Mouse (Mus musculus) stomach, embryonic 15.5 days (tissue): ENCODE results near the gene Kcna2. TPM values are rescaled to one million over a fixed set of nuclear protein-coding genes. Genes with fewer than 3 reads are reported as not detected.

Experiments
- ATAC-seq: fragments of 200-750 bp; cut with Nextera tagmentation; 2 replicates; pipeline ENCODE4 v1.8.0; 2017; ENCODE audit warnings: low read depth, moderate number of reproducible peaks, moderate TSS enrichment; ENCODE audit not compliant: insufficient read depth, low FRiP score
- H3K27ac ChIP-seq: fragments of 300-500 bp; sonication (generic); 2 replicates; pipeline ENCODE4 v1.5.1; 2015; ENCODE audit warnings: mild to moderate bottlenecking, inconsistent platforms
- H3K27me3 ChIP-seq: fragments of 300-500 bp; sonication (generic); replicated peaks from 2 replicates; pipeline ENCODE4 v1.6.1; 2015; ENCODE audit warnings: inconsistent platforms
- H3K36me3 ChIP-seq: fragments of 300-500 bp; sonication (generic); 2 replicates; pipeline ENCODE4 v1.6.1; 2015; ENCODE audit warnings: inconsistent platforms
- H3K4me1 ChIP-seq: fragments of 300-500 bp; sonication (generic); 2 replicates; pipeline ENCODE4 v1.6.1; 2015; ENCODE audit warnings: inconsistent platforms
- H3K4me2 ChIP-seq: fragments of 300-500 bp; sonication (generic); 2 replicates; pipeline ENCODE4 v1.6.1; 2015; ENCODE audit warnings: mild to moderate bottlenecking, inconsistent platforms
- H3K4me3 ChIP-seq: fragments of 300-500 bp; sonication (generic); replicated peaks from 2 replicates; pipeline ENCODE4 v1.5.1; 2015; ENCODE audit warnings: inconsistent platforms
- H3K9ac ChIP-seq: fragments of 300-500 bp; sonication (generic); 2 replicates; pipeline ENCODE4 v1.6.1; 2015; ENCODE audit warnings: inconsistent platforms
- H3K9me3 ChIP-seq: fragments of 300-500 bp; sonication (generic); 2 replicates; pipeline ENCODE4 v1.6.1; 2016; ENCODE audit warnings: inconsistent platforms
- WGBS: fragments of 180-500 bp; shearing (Covaris S2); methylation state at CpG from one replicate; pipeline ENCODE4 v1.1.7; 2015; 5-methylcytosine and 5-hydroxymethylcytosine counted together
- polyA plus RNA-seq: library from polyadenylated mRNA; unstranded; fragments of >200 nt; fragmentation: Nextera tagmentation; extraction: Ambion mirVana; gene quantifications from 2 replicates; pipeline ENCODE4 v1.2.1, GENCODE M21; 2015

Gene Kcna2
- polyA plus RNA-seq, result 0.09 and 0.14 TPM in 2 replicates

DNA sequence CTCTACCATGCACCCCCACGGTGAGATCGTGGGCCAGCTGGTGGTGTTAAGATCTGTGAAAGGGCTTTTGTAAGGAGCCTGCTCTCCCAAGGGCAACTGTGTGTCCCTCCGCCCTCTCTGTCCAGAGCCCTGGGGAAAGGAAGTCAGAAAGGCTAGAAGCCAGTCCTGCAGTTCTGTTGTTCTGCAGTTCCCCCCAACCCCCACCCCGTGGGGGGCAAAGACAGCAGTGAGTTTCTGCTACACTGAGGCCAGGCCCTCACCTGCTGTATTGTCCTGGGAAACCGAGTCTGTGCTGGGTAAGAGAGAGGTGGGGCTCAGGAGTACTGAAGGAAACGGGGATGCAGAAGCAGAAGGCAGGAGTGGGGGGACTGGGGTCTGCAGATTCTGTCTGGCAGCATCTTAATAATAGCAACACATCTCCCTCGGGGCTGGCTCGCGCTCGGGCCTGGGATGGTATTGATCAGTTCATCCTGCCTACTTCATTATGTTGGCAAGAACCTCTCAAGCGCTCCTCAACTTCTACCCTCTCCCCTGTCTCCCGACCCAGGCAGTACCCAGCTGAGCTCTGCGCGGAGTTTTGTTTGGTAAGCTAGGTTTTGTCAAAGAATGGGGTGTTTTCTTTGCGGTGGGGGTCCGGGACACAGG is at the start of gene Kcna2:
Gene Kcna2, plus strand, starts transcription at position 336 of the 645 bp plus-strand sequence.
- Histone ChIP-seq H3K4me3 (peak within 1 kb of the TSS; percentile 46), H3K9ac (peak within 1 kb of the TSS; percentile 6; the same call in 1 of the 2 replicates), H3K9me3 (no peaks in the 10 kb centered on the region), H3K27ac (no peak within 1 kb of the TSS), H3K27me3 (peaks cover 48% of the 10 kb centered on the region), H3K36me3 (no peaks in the 10 kb centered on the region), H3K4me1 (peaks cover 9% of the 10 kb centered on the region), H3K4me2 (peak within 1 kb of the TSS; percentile 92)
- 7% methylated on average over 16 of the region's 16 CpGs for WGBS
- no peak for ATAC-seq

- WGBS, result 81% methylated on average over 1 of the region's 1 CpGs
- H3K4me2 ChIP-seq, result no peak overlapping the region
- H3K4me1 ChIP-seq, result no peaks in the 10 kb centered on the region
- no peak for ATAC-seq
- H3K27ac ChIP-seq, result no peak overlapping the region
- no peaks in the 10 kb centered on the region; the same call in 1 of the 2 replicates for H3K9me3 ChIP-seq
- H3K27me3 ChIP-seq, result no peaks in the 10 kb centered on the region
- no peak overlapping the region for H3K9ac ChIP-seq
- no peaks in the 10 kb centered on the region for H3K36me3 ChIP-seq
- H3K4me3 ChIP-seq, result no peak overlapping the region
Observed at GRCm38 (mm10) chr3:107061468-107061867, 39.5 kb upstream of the Kcna2 start.

DNA sequence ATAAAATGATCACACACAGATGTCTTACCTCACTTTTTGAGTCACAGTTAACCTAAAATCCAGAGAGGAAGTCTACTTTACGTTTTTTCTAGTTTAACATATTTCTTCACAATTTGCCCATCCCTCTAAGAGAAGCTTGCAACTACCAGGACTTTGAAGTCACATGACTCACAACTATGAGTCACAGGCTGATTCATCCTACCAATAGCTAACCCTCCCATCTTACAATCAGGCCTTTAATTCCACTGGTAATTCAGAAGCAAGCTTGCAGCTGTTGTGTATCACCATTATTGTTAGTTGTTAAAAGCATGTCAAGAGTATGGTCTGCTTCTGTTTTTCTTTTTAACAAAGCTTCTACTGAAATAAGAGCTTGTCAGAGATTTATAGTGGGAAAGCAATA is 38.2 kb upstream of the Kcna2 start:
- Histone ChIP-seq H3K4me3 (no peak overlapping the region), H3K4me1 (no peaks in the 10 kb centered on the region), H3K27ac (no peak overlapping the region), H3K9ac (no peak overlapping the region), H3K9me3 (no peaks in the 10 kb centered on the region; the same call in 1 of the 2 replicates), H3K4me2 (no peak overlapping the region), H3K27me3 (no peaks in the 10 kb centered on the region), H3K36me3 (no peaks in the 10 kb centered on the region)
- WGBS, result 42% methylated on average over 1 of the region's 1 CpGs
- ATAC-seq, result no peak

- H3K4me3 ChIP-seq, result no peak overlapping the region
- H3K9me3 ChIP-seq, result no peaks in the 10 kb centered on the region; the same call in 1 of the 2 replicates
Observed at GRCm38 (mm10) chr3:107065510-107066095, 35.3 kb upstream of the Kcna2 start.

DNA sequence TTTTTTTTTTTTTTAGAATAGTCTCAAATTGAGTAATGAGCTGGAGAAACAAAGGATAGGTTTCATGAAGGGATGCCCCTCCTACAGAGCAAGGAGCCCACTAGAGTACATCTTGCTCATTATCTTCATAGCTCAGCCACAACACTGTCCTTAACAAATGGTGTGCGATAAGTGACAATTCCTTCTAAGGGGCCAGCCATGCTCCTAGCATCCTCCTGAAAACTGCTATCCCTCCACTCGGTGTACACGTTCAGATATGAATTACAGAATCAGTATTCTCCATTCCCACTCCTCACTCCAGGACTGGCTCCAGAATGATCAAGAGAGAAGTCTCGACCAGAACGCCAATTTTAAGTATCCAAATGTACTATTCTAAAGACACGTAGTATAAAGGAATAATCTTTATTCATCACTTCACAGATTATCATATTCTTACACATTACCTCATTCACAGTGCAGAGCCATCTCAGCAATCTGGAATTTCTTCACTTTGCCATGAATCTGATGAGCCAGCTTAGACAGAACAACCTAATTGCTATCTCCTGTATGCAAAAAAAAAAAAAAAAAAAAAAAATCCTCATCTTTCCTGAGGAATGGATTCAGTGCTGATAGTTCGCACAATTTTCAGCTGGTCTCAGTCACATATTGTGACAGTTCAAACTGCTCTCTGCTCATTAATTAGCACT is 34.6 kb upstream of the Kcna2 start:
- Histone ChIP-seq H3K9me3 (no peaks in the 10 kb centered on the region; the same call in 1 of the 2 replicates), H3K4me2 (no peak overlapping the region), H3K27me3 (no peaks in the 10 kb centered on the region), H3K4me1 (no peaks in the 10 kb centered on the region), H3K27ac (no peak overlapping the region), H3K4me3 (no peak overlapping the region), H3K9ac (no peak overlapping the region), H3K36me3 (no peaks in the 10 kb centered on the region)
- WGBS, result 87% methylated on average over 7 of the region's 7 CpGs
- ATAC-seq, result no peak

More at GRCm38 (mm10) chr3:107065510-107066095, 35.3 kb upstream of the Kcna2 start:
- 65% methylated on average over 6 of the region's 6 CpGs for WGBS
- no peaks in the 10 kb centered on the region for H3K27me3 ChIP-seq
- H3K4me1 ChIP-seq, result no peaks in the 10 kb centered on the region
- no peak overlapping the region for H3K4me2 ChIP-seq
- no peaks in the 10 kb centered on the region for H3K36me3 ChIP-seq
- H3K9ac ChIP-seq, result no peak overlapping the region
- H3K27ac ChIP-seq, result no peak overlapping the region
- no peak for ATAC-seq

GRCm38 (mm10) chr3:107067245-107067644 is 33.7 kb upstream of the Kcna2 start:
- no peak overlapping the region for H3K27ac ChIP-seq
- H3K27me3 ChIP-seq, result no peaks in the 10 kb centered on the region
- H3K36me3 ChIP-seq, result no peaks in the 10 kb centered on the region
- ATAC-seq, result no peak
- H3K4me3 ChIP-seq, result no peak overlapping the region
- no peaks in the 10 kb centered on the region for H3K4me1 ChIP-seq
- H3K9ac ChIP-seq, result no peak overlapping the region
- no peak overlapping the region for H3K4me2 ChIP-seq
- no peaks in the 10 kb centered on the region for H3K9me3 ChIP-seq
- WGBS, result 70% methylated on average over 6 of the region's 6 CpGs

DNA sequence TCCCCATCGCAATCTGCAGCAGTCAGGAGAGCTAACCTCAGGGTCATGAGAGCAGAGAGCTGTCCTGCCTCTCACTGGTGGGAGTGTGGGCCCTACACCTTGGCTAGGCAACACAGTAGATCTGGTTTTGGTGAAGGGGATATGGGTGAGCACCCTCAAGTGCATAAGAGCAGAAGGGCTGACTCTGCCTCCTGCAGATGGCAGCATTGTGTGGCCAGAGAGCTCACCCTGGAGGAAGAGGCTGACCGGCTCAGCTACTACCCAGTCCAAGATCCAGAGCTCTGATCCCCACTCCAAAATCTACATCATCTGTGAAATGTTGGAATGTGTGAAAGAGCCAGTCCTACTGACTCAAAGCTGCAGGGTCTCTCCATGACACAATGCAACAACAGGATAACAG is 27.1 kb upstream of the Kcna2 start:
- H3K9me3 ChIP-seq, result no peaks in the 10 kb centered on the region
- no peak for ATAC-seq
- no peaks in the 10 kb centered on the region for H3K36me3 ChIP-seq
- H3K4me1 ChIP-seq, result no peaks in the 10 kb centered on the region
- no peak overlapping the region for H3K27ac ChIP-seq
- H3K4me3 ChIP-seq, result no peak overlapping the region
- WGBS, result 82% methylated on average over 2 of the region's 2 CpGs
- H3K4me2 ChIP-seq, result no peak overlapping the region
- no peaks in the 10 kb centered on the region for H3K27me3 ChIP-seq
- H3K9ac ChIP-seq, result no peak overlapping the region

GRCm38 (mm10) chr3:107075705-107076104 is 25.2 kb upstream of the Kcna2 start:
- no peaks in the 10 kb centered on the region for H3K36me3 ChIP-seq
- no peak overlapping the region for H3K9ac ChIP-seq
- H3K4me1 ChIP-seq, result no peaks in the 10 kb centered on the region
- no peak overlapping the region for H3K27ac ChIP-seq
- ATAC-seq, result no peak
- 71% methylated on average over 1 of the region's 1 CpGs for WGBS
- no peaks in the 10 kb centered on the region for H3K9me3 ChIP-seq
- H3K4me2 ChIP-seq, result no peak overlapping the region
- H3K27me3 ChIP-seq, result no peaks in the 10 kb centered on the region
- H3K4me3 ChIP-seq, result no peak overlapping the region

GRCm38 (mm10) chr3:107076658-107077057 is 24.3 kb upstream of the Kcna2 start:
- Histone ChIP-seq H3K27me3 (no peaks in the 10 kb centered on the region), H3K27ac (no peak overlapping the region), H3K4me2 (no peak overlapping the region), H3K4me1 (no peaks in the 10 kb centered on the region), H3K9ac (no peak overlapping the region), H3K36me3 (no peaks in the 10 kb centered on the region), H3K4me3 (no peak overlapping the region), H3K9me3 (no peaks in the 10 kb centered on the region)
- WGBS, result 43% methylated on average over 3 of the region's 3 CpGs
- ATAC-seq, result no peak

DNA sequence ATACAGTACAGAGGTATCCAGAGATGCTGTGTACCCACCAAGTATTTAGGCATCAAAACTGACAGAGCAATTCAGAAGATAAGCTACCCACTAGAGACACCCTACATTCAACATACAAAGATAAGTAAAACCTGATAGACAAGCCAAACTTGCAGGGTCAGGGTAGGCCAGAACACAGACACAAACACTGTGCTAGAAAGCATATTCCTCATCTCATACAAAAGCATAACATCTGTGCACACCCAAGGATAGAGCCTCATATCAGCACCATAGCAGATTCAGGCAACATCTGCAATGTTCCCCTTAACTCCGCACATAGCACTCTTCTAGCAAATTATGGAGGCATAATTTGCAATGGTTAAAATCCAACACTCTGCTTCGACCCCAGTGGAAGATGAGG is 23.8 kb upstream of the Kcna2 start:
- 77% methylated on average over 2 of the region's 2 CpGs for WGBS

GRCm38 (mm10) chr3:107080803-107081202 is 20.1 kb upstream of the Kcna2 start:
- Histone ChIP-seq H3K27me3 (no peaks in the 10 kb centered on the region), H3K27ac (no peak overlapping the region), H3K36me3 (no peaks in the 10 kb centered on the region), H3K9me3 (no peaks in the 10 kb centered on the region), H3K4me3 (no peak overlapping the region), H3K4me2 (no peak overlapping the region), H3K9ac (no peak overlapping the region), H3K4me1 (no peaks in the 10 kb centered on the region)
- ATAC-seq, result no peak
- WGBS, result 78% methylated on average over 3 of the region's 3 CpGs

More for the DNA sequence above, 23.8 kb upstream of the Kcna2 start:
- no peak overlapping the region for H3K9ac ChIP-seq
- no peak overlapping the region for H3K4me3 ChIP-seq
- H3K27ac ChIP-seq, result no peak overlapping the region
- H3K36me3 ChIP-seq, result no peaks in the 10 kb centered on the region
- no peaks in the 10 kb centered on the region for H3K9me3 ChIP-seq
- H3K4me1 ChIP-seq, result no peaks in the 10 kb centered on the region
- ATAC-seq, result no peak
- H3K4me2 ChIP-seq, result no peak overlapping the region
- no peaks in the 10 kb centered on the region for H3K27me3 ChIP-seq

DNA sequence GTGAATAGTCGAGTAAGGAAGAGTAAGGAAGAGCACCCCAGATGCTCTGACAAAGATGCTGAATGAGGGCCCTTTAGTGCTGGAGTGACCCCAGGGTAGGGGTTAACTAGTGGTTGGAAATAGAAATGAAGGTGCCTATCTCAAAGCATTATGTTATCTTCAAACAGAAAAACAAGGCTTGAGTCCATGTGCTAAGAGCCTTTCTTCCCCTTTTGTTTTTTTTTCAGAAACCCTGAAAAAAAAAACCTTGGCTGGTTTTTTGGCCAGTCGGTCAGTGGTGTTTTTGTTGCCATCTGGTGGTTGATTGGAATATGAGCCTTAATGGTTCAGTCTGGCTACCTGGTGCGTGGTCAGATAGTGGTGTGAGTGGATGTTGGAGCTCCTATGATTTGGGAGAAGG is 19.7 kb upstream of the Kcna2 start:
- WGBS, result 31% methylated on average over 3 of the region's 3 CpGs

More for the DNA sequence above, 19.7 kb upstream of the Kcna2 start:
- no peak for ATAC-seq
- no peaks in the 10 kb centered on the region for H3K36me3 ChIP-seq
- H3K27ac ChIP-seq, result no peak overlapping the region
- H3K9me3 ChIP-seq, result no peaks in the 10 kb centered on the region
- H3K9ac ChIP-seq, result no peak overlapping the region
- H3K4me3 ChIP-seq, result no peak overlapping the region
- no peaks in the 10 kb centered on the region for H3K4me1 ChIP-seq
- H3K27me3 ChIP-seq, result no peaks in the 10 kb centered on the region
- no peak overlapping the region for H3K4me2 ChIP-seq
